ENCODE assay signal across 21 mouse cellular contexts in the genomic region with DNA sequence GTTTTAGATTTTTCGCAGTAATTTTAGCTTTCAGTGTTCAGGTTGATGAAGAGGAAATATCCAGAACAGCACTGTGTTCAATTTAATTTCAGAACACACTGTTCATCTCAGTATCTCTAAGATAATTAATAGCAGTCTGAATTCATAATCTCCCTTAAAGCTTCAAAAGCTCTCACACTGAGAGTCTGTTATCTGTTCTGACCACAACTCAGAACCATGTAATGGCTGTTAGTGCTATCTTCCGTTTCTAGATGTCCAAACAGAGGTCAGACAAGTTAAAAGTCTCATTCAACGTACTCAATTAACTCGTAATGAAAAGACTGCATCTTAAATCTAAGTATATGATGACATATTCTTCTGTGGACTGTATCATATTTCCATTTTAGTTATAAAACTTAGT.
"Had no signal": no experiment of that assay in that cellular context is flagged by ENCODE, and none has a peak within 500 bp of the region (broad histone marks: within the 10 kb centered on the region; RNA-seq: fewer than 3 reads in every experiment).

No protein-coding gene starts in this region.

- DNase-seq: lung, adult 2 months; lung, postnatal 14 days; lung, postnatal 36 days; midbrain, embryonic 14.5 days; retina, postnatal 1 day; right cerebral cortex, adult 18-20 months; right cerebral cortex, postnatal 25 days; thymus, adult 2 months; thymus, postnatal 25 days; thymus, postnatal 4 days had no signal

- H3K4me2 ChIP-seq: lung, embryonic 15.5 days; midbrain, embryonic 12.5 days; neural tube, embryonic 13.5 days; neural tube, embryonic 15.5 days; stomach, embryonic 15.5 days had no signal

- H3K4me3 ChIP-seq: lung, embryonic 15.5 days; midbrain, embryonic 12.5 days; myocyte; neural tube, embryonic 13.5 days; neural tube, embryonic 15.5 days; stomach, embryonic 15.5 days had no signal

- H3K27me3 ChIP-seq: lung, embryonic 15.5 days; midbrain, embryonic 12.5 days; neural tube, embryonic 13.5 days; neural tube, embryonic 15.5 days; stomach, embryonic 15.5 days had no signal

- ATAC-seq: lung, postnatal 0 days; midbrain, embryonic 16.5 days had no signal

- H3K27ac ChIP-seq: liver, embryonic 14.5 days; lung, embryonic 15.5 days; macrophage; midbrain, embryonic 12.5 days; neural tube, embryonic 13.5 days; neural tube, embryonic 15.5 days; stomach, embryonic 15.5 days; stomach, postnatal 0 days had no signal

- H3K9me3 ChIP-seq: lung, embryonic 15.5 days; midbrain, embryonic 12.5 days; neural tube, embryonic 13.5 days; neural tube, embryonic 15.5 days; stomach, embryonic 15.5 days had no signal

- H3K4me1 ChIP-seq: lung, embryonic 15.5 days; midbrain, embryonic 12.5 days; neural tube, embryonic 13.5 days; neural tube, embryonic 15.5 days; stomach, embryonic 15.5 days had no signal

- H3K36me3 ChIP-seq: lung, embryonic 15.5 days; midbrain, embryonic 12.5 days; neural tube, embryonic 13.5 days; neural tube, embryonic 15.5 days; stomach, embryonic 15.5 days had no signal

- H3K9ac ChIP-seq: liver, embryonic 14.5 days; lung, embryonic 15.5 days; midbrain, embryonic 12.5 days; neural tube, embryonic 13.5 days; neural tube, embryonic 15.5 days; stomach, embryonic 15.5 days had no signal
